Mouse (Mus musculus) liver, embryonic 16.5 days (tissue): Measurements from ENCODE around the gene Dnmbp. TPM values are rescaled to one million over a fixed set of nuclear protein-coding genes. Genes with fewer than 3 reads are reported as not detected.

Source experiments
- ATAC-seq: fragments of 200-750 bp; cut with Nextera tagmentation; 2 replicates; pipeline ENCODE4 v1.8.0; 2017; ENCODE audit warnings: low read depth, mild to moderate bottlenecking, moderate number of reproducible peaks, moderate library complexity
- H3K27ac ChIP-seq: fragments of 300-500 bp; sonication (generic); 2 replicates; pipeline ENCODE4 v1.5.1; 2014; ENCODE audit warnings: mild to moderate bottlenecking, low read length
- H3K27me3 ChIP-seq: fragments of 300-500 bp; sonication (generic); 2 replicates; pipeline ENCODE4 v1.6.1; 2014; ENCODE audit warnings: low read depth, low read length, mixed read lengths; ENCODE audit not compliant: control insufficient read depth, insufficient read depth
- H3K36me3 ChIP-seq: fragments of 300-500 bp; sonication (generic); 2 replicates; pipeline ENCODE4 v1.6.1; 2014; ENCODE audit warnings: mild to moderate bottlenecking; ENCODE audit not compliant: control insufficient read depth, insufficient read depth
- H3K4me1 ChIP-seq: fragments of 300-500 bp; sonication (generic); 2 replicates; pipeline ENCODE4 v1.6.1; 2014; ENCODE audit warnings: low read depth, low read length, mixed read lengths; ENCODE audit not compliant: control insufficient read depth
- H3K4me2 ChIP-seq: fragments of 300-500 bp; sonication (generic); 2 replicates; pipeline ENCODE4 v1.6.1; 2014; ENCODE audit warnings: low read depth, low read length, mixed read lengths
- H3K4me3 ChIP-seq: fragments of 300-500 bp; sonication (generic); 2 replicates; pipeline ENCODE4 v1.5.1; 2014; ENCODE audit warnings: low read depth, mild to moderate bottlenecking, low read length
- H3K9ac ChIP-seq: fragments of 300-500 bp; sonication (generic); 2 replicates; pipeline ENCODE4 v1.6.1; 2014; ENCODE audit warnings: low read depth, low read length
- H3K9me3 ChIP-seq: fragments of 300-500 bp; sonication (generic); replicated peaks from 2 replicates; pipeline ENCODE4 v1.6.1; 2016; ENCODE audit warnings: low read length; ENCODE audit not compliant: control insufficient read depth
- WGBS: fragments of 180-500 bp; shearing (Covaris S2); extraction: QIAGEN DNeasy Blood & Tissue Kit; methylation state at CpG from one replicate; pipeline ENCODE4 v1.1.7; 2014; ENCODE audit not compliant: insufficient replicate concordance; 5-methylcytosine and 5-hydroxymethylcytosine counted together
- polyA plus RNA-seq: library from polyadenylated mRNA; unstranded; fragments of >200 nt; fragmentation: Nextera tagmentation; extraction: Ambion mirVana; gene quantifications from 2 replicates; pipeline ENCODE4 v1.2.1, GENCODE M21; 2015

Dnmbp gene
- polyA plus RNA-seq, 1 experiment from 2014 or later = 3.2 TPM

- WGBS = 18% methylated on average over 32 of the region's 32 CpGs
These were observed 19.3 kb downstream of the Dnmbp start for GRCm38 (mm10) chr19:43920453-43921300.

GRCm38 (mm10) chr19:43919841-43920240 is 20.1 kb downstream of the Dnmbp start:
- H3K9ac ChIP-seq = no peak overlapping the region
- H3K27ac ChIP-seq = no peak overlapping the region
- no peak overlapping the region for H3K4me2 ChIP-seq
- no peak for ATAC-seq
- no peaks in the 10 kb centered on the region for H3K9me3 ChIP-seq
- peaks cover 8% of the 10 kb centered on the region for H3K4me1 ChIP-seq
- 59% methylated on average over 4 of the region's 4 CpGs for WGBS
- no peak overlapping the region for H3K4me3 ChIP-seq
- no peaks in the 10 kb centered on the region for H3K36me3 ChIP-seq
- no peaks in the 10 kb centered on the region for H3K27me3 ChIP-seq

More at GRCm38 (mm10) chr19:43920453-43921300, 19.3 kb downstream of the Dnmbp start:
- H3K27ac ChIP-seq = 0 out of 2 replicates have a peak overlapping the region, but pooled peaks have one; percentile 24
- no peaks in the 10 kb centered on the region for H3K9me3 ChIP-seq
- peak overlapping the region; percentile 30 for H3K4me2 ChIP-seq
- peaks cover 8% of the 10 kb centered on the region for H3K4me1 ChIP-seq
- no peak for ATAC-seq
- peak overlapping the region; percentile 10; the same call in 1 of the 2 replicates for H3K4me3 ChIP-seq
- H3K27me3 ChIP-seq = no peaks in the 10 kb centered on the region
- no peaks in the 10 kb centered on the region for H3K36me3 ChIP-seq
- H3K9ac ChIP-seq = no peak overlapping the region

GRCm38 (mm10) chr19:43918834-43919233 is 21.2 kb downstream of the Dnmbp start:
- no peaks in the 10 kb centered on the region for H3K9me3 ChIP-seq
- H3K27me3 ChIP-seq = no peaks in the 10 kb centered on the region
- no peak overlapping the region for H3K4me3 ChIP-seq
- H3K36me3 ChIP-seq = no peaks in the 10 kb centered on the region
- 49% methylated on average over 3 of the region's 3 CpGs for WGBS
- H3K4me2 ChIP-seq = no peak overlapping the region
- peak overlapping the region; percentile 27; the same call in 1 of the 2 replicates for H3K27ac ChIP-seq
- peak; percentile 82 for ATAC-seq
- H3K9ac ChIP-seq = no peak overlapping the region
- H3K4me1 ChIP-seq = peaks cover 8% of the 10 kb centered on the region

GRCm38 (mm10) chr19:43917763-43918162 is 22.2 kb downstream of the Dnmbp start:
- Histone ChIP-seq H3K27me3 (no peaks in the 10 kb centered on the region), H3K9me3 (no peaks in the 10 kb centered on the region), H3K4me1 (peaks cover 8% of the 10 kb centered on the region), H3K27ac (no peak overlapping the region), H3K4me3 (no peak overlapping the region), H3K36me3 (no peaks in the 10 kb centered on the region), H3K9ac (no peak overlapping the region), H3K4me2 (no peak overlapping the region)
- 58% methylated on average over 6 of the region's 6 CpGs for WGBS
- no peak for ATAC-seq

GRCm38 (mm10) chr19:43917406-43917691 is 22.6 kb downstream of the Dnmbp start:
- Histone ChIP-seq H3K9ac (no peak overlapping the region), H3K36me3 (no peaks in the 10 kb centered on the region), H3K4me2 (peak overlapping the region; percentile 35; the same call in 1 of the 2 replicates), H3K27ac (no peak overlapping the region), H3K9me3 (no peaks in the 10 kb centered on the region), H3K27me3 (no peaks in the 10 kb centered on the region), H3K4me1 (peaks cover 8% of the 10 kb centered on the region), H3K4me3 (no peak overlapping the region; the same call in 1 of the 2 replicates)
- WGBS = 35% methylated on average over 2 of the region's 2 CpGs
- no peak for ATAC-seq

- Histone ChIP-seq H3K4me2 (peak overlapping the region; percentile 35), H3K27me3 (no peaks in the 10 kb centered on the region), H3K4me1 (peaks cover 8% of the 10 kb centered on the region), H3K9ac (no peak overlapping the region), H3K27ac (no peak overlapping the region), H3K9me3 (no peaks in the 10 kb centered on the region), H3K36me3 (no peaks in the 10 kb centered on the region), H3K4me3 (no peak overlapping the region; the same call in 1 of the 2 replicates)
- ATAC-seq = no peak
- 31% methylated on average over 21 of the region's 21 CpGs for WGBS
These were observed 23.2 kb downstream of the Dnmbp start for GRCm38 (mm10) chr19:43916586-43917405.

- Histone ChIP-seq H3K9ac (no peak overlapping the region), H3K9me3 (no peaks in the 10 kb centered on the region), H3K4me2 (no peak overlapping the region), H3K27ac (no peak overlapping the region), H3K36me3 (no peaks in the 10 kb centered on the region), H3K27me3 (no peaks in the 10 kb centered on the region), H3K4me3 (no peak overlapping the region), H3K4me1 (peaks cover 6% of the 10 kb centered on the region)
- 58% methylated on average over 9 of the region's 9 CpGs for WGBS
- no peak for ATAC-seq
These were observed 24.6 kb downstream of the Dnmbp start for GRCm38 (mm10) chr19:43915431-43915830.

GRCm38 (mm10) chr19:43914986-43915385 is 25.0 kb downstream of the Dnmbp start:
- WGBS = 63% methylated on average over 9 of the region's 9 CpGs
- no peak for ATAC-seq

More at GRCm38 (mm10) chr19:43914986-43915385, 25.0 kb downstream of the Dnmbp start:
- no peak overlapping the region for H3K9ac ChIP-seq
- no peak overlapping the region for H3K4me2 ChIP-seq
- H3K36me3 ChIP-seq = no peaks in the 10 kb centered on the region
- H3K4me1 ChIP-seq = peaks cover 5% of the 10 kb centered on the region
- H3K9me3 ChIP-seq = no peaks in the 10 kb centered on the region
- no peaks in the 10 kb centered on the region for H3K27me3 ChIP-seq
- no peak overlapping the region for H3K4me3 ChIP-seq
- no peak overlapping the region for H3K27ac ChIP-seq
